Mouse (Mus musculus) CH12F3 (cell line): ENCODE results near the gene Mfsd12.

Experiments
- in situ Hi-C: fragments of 300-500 bp; cut with MboI; formaldehyde crosslinking; loops from 2 replicates; pipeline ENCODE4 v1.14.3; 2020; ENCODE audit warnings: low sequenced_read_pairs

Gene Mfsd12

DNA sequence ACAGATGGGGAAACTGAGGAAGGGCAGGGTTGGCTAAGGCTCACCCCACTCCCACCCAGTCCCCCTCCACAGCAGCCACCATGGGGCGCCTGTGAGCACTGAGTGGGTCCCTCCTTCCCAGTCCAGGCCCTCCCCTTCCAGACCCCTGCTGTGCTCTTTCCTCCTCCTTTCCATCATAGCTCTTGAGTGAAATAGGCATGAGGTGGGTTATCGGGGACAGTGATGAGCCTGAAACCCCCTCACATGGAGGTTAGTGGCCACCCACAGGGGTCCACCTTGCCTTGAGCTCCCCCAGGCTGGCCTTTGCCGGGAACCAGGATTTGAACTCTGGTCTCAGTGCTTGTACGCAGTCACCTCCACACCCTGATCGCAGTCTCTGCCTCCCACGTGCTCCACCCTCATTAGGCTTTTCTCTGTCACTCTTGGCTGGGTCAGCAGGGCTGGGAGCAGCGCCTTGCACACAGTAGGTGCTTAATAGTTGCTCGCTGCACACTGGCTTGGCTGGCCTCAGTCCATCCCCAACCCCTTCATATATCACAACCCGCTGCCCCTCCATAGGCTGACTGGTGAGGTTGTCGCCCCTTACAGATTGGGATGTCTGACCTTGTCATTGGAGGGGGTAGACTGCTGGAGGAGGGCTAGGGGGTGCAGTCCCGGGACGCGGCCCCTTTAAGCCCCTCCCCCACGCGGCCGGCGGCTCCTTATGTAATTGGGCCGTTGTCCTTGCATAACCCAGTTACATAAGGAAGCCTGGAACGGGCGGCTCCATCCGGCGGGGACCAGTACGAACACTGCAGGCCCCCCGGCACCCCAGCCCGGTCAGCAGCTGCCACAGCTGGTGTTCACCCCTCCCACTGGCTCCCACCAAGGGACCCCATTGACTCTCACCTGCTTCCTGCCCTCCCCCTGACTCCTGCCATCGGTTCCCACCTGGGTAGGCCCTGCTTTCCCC is 56.3 kb downstream of the Mfsd12 start:
- in situ Hi-C loops, result no loop called here

DNA sequence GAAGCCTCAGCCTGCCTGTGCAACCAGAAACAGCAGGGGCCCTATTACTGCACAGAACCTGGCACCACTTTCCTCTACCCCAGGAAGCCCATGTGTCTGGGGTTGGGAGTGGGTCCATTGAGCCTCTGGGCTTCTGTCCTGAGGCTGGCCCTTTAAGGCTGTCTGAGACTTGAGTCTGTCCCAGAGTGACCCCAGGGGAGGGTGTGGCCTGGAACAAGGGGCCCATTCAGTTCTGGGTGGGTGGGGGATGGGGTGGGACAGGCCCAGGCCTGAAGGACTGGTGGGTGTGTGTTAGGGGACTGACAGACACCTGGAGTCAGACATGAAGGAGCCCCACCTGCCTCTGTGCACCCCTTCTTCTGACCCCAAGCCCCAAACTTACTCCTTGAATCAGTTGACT is 57.4 kb downstream of the Mfsd12 start:
- in situ Hi-C loops, result no loop called here

DNA sequence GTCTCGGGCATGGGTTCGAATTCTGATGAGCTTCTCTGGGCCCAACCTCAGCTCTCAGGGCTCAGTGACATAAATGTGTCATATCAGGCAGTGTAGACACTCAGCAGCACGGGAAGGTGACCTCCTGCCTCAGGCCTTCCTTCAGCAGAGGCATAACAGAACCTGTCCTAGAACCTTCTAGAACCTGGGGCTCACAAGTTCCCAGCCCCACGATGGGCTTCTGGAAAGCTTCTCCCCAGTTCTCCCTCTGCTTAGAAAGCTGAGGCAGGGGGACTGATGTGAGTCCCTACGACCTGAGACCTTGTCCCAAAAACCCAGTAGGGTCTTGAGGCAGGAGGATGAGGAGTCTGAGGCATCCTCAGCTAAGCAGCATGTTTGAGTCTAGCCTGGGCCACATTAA is 57.9 kb downstream of the Mfsd12 start:
- in situ Hi-C loops, result no loop called here
